Mouse (Mus musculus): Measurements from ENCODE around the gene Pim3. TPM values are rescaled to one million over a fixed set of nuclear protein-coding genes. Genes with fewer than 3 reads are reported as not detected.

Gene Pim3
- polyA plus RNA-seq, 3 experiments from 2014 or later, result 3.0 to 4.1 (median 4.0) TPM

GRCm38 (mm10) chr15:88858707-88859106 is 3.3 kb upstream of the Pim3 start:
- ATAC-seq, result no peak

GRCm38 (mm10) chr15:88859206-88859970 is 2.6 kb upstream of the Pim3 start:
- no peak for ATAC-seq

DNA sequence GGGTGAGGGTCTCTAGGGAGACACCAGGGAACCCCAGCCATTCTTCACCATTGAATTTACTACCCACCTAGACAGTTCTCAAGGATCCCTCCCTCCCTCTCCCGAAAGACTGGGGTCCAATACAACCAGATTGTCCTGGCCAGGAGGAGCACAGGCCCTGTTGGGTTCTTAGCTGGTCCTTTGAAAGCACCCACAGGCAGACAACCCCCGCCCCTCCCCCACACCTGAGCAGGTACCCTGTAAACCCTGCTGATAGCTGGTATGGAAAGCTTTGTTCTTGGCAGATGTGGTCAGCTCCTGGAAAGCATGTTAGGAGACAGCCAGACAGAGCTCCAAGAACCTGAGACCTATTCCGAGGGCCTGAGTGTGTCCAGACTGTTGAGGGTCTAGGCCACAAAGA is 1.2 kb upstream of the Pim3 start:
- no peak for ATAC-seq

GRCm38 (mm10) chr15:88862881-88863694 is 1.1 kb downstream of the Pim3 start:
- ATAC-seq, result no peak

DNA sequence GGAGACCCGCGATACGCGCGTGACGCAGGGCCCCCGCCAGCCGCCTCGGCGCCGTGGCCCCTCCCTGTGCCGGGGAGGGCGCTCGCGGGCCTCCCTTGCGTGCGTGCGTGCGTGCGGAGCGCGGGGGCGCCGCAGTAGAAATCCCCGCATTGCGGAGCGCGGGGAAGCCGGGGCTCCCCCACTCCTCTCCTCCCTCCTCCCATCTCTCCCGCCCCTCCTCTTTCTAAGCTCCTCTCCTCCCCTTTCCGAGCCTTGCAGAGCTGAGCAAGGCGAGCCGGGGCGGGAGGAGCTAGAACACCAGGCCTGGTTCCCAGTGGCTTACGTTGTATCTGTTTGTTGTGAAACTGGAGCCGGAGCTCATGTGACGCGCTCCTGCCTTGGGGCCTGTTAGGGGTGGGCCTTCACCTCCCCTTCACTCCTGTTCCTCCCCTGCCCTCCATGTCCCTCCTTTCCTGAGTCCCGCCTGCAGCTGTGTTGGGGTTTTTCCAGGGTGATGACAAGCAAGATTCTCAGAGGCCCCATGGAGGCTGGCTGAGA is 1.8 kb downstream of the Pim3 start:
- ATAC-seq, result peak; percentile 50

- no peak for ATAC-seq
Observed at GRCm38 (mm10) chr15:88864270-88865030, 2.5 kb downstream of the Pim3 start.

- no peak for ATAC-seq
Observed at GRCm38 (mm10) chr15:88865061-88865460, 3.1 kb downstream of the Pim3 start.

DNA sequence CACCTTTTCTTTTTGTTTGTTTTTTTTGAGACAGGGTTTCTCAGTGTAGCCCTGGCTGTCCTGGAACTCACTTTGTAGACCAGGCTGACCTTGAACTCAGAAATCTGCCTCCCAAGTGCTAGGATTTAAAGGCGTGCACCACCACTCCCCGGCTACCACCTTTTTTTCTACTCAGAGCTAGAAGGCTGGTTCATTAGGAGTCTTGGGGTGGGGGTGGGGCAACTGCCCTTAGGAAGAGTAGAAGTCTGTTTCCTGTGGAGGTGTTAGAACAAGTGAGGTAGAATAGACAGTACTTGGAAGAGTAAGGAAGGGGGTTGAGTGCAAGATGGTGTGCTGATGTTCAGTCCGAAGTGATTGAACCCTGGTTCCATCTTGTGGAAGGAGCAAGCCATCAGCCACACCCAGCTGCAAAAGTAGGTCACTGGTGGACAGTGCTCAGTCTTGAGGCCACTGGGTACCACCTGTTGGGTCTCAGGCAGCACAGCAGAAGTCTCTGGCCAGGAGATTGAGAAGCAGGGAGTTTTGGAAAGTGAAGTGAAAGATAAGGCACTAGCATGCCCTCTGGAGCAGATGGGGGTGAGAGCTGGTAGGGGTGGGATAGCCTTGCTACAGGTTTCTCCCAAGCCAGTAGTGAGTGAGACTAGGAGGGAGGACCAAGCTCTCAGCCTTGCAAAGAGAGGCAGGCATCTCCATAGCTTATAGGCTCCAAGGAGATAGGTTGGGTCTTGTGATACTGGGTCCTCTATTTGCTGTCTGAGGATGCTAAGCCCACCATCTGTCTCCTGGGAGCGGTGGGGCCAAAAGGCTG is 4.1 kb downstream of the Pim3 start:
- no peak for ATAC-seq

DNA sequence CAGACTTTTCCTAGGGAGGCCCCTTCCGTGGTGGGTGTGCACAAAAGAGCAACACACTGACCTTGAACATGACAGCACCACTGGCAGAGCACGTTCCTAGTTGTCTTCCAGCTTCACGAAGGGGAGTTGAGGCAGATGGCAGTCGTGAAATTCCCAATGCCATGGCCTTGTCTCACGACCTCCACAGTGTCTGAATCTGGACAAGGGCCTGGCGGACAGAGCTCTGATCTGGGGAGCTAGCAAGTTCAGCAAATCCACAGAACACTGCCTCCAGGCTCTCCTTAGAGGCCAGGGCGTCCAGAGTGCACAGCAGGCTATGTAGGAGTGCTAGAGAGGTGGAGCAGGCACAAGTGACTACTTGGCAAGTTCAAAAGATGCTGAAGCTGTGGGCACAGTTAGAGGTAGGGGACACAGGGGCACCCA is 5.0 kb downstream of the Pim3 start:
- ATAC-seq, result no peak

GRCm38 (mm10) chr15:88867368-88868023 is 5.5 kb downstream of the Pim3 start:
- no peak for ATAC-seq

DNA sequence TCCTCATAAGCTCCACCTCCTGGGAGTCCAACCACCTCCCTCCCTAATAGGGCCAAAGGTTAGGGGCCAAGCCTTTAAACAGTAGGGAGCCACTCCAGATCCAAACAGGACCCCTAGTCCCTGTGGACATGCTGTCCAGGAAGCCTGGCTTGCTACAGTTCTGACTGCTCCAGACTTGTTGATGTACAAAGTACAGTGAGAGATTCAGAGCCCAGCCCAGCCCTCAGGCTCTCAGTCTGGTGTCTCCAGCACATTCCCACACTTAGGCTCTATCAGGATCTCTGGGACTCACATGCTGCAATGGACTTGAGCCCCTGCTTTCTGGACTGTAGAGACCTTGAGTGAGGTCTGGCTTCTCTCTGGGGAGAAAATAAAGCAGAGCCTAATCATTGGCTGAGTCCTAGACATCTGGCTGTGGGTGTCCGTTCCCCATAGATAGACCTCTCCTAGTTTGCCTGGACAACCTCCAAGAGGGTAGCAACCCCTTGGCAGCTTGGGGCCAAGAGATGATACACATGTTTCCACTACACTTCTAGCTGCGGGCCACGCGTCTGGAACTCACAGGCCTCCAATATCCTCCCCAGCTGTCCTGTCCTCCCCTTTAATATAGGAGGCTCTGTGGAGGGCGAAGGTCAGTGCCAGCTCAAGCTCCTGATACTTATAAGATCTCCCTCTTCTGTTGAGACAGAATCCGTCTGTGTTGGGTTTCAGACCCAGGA is 6.2 kb downstream of the Pim3 start:
- no peak for ATAC-seq

DNA sequence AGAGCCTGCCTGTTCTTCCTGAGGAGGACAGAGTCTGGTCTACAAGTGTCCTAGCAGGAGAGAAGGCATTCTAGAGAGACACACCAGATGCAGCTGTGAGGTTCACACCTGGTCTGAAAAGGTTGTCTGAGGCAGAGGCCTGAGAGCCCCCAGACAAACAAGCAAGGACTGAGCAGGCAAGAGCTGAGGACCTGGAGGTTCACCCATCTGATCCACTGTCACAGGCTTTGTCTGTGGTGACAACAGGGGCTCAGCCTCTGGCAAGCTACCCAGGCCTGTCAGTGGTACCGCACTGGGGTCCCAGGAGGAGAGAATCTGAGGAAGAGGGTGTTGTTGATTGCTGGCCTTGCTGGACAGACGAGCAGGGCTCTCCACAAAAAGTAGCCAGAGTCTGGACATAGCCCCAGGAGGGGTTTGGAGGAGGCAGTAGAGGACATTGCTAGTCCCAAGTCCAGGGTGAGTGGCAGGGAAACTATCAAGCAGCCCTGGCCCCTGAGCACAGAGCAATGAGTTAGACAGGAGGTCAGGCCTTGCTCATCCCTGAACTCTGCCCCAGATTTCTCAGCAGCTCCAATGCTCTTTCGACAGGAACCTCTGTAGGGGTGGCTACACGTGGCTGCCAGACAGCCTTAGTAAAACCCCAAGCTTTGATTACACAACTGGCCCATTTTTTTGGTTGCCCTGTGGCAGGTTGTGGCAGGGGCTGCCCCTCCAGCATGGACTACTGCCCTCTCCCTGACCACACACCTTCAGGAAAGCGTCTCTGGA is 8.6 kb downstream of the Pim3 start:
- ATAC-seq, result no peak

GRCm38 (mm10) chr15:88874061-88874460 is 12.1 kb downstream of the Pim3 start:
- ATAC-seq, result no peak

DNA sequence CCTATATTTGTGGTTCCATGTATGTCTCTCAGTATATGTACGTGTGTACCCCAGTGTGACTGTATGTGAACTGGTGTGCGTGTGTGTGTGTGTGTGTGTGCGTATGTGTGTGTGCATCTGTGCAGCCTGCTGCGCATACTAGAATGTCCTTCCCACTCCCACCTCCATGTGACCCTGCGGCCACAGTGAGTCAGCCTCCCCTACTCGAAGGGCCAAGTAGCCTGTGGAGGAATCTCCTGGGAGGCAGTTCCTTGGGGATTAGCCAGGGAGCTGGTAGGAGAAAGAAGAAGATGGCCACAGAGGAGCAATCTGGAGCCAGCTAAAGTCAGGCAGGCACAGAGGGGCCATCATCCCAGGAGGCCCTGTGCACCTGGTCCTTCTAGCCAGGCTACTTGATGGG is 12.5 kb downstream of the Pim3 start:
- ATAC-seq, result no peak

- no peak for ATAC-seq
Observed at GRCm38 (mm10) chr15:88875625-88876081, 13.7 kb downstream of the Pim3 start.

- ATAC-seq, result peak; percentile 85
Observed at GRCm38 (mm10) chr15:88876155-88877020, 14.4 kb downstream of the Pim3 start.

- ATAC-seq, result no peak
Observed at GRCm38 (mm10) chr15:88877021-88877400, 15.0 kb downstream of the Pim3 start.

GRCm38 (mm10) chr15:88881253-88882044 is 19.5 kb downstream of the Pim3 start:
- ATAC-seq, result no peak
